Mouse (Mus musculus) MEL (cell line): ENCODE results near the gene Gm10491.

ENCODE experiments used
- CTCF ChIP-seq, 3 experiments: IDR thresholded peaks in 2 of 3; conservative IDR thresholded peaks in 1 of 3; 2 replicates each; pipeline ENCODE4 v1.5.1; 2011 to 2012; ENCODE audit warnings: low read length in 3 of 3, low read depth in 2 of 3, mild to moderate bottlenecking in 2 of 3, improper control_type of control experiment in 1 of 3, inconsistent platforms in 1 of 3, mixed read lengths in 1 of 3, moderate library complexity in 1 of 3; ENCODE audit not compliant: control insufficient read depth in 1 of 3, insufficient read depth in 1 of 3, poor library complexity in 1 of 3, severe bottlenecking in 1 of 3
- EP300 ChIP-seq, 2 experiments: IDR thresholded peaks; 2 replicates each; pipeline ENCODE4 v1.6.1; 2011; ENCODE audit warnings: improper control_type of control experiment in 2 of 2, low read length in 2 of 2, low read depth in 1 of 2, mild to moderate bottlenecking in 1 of 2
- GABPA ChIP-seq: IDR thresholded peaks from 2 replicates; pipeline ENCODE4 v1.6.1; 2012; ENCODE audit warnings: low read depth, mild to moderate bottlenecking, inconsistent platforms, low read length, improper control_type of control experiment, moderate library complexity
- GATA1 ChIP-seq: IDR thresholded peaks from 2 replicates; pipeline ENCODE4 v1.6.1; 2011; ENCODE audit warnings: low read depth, low read length, improper control_type of control experiment
- HCFC1 ChIP-seq: IDR thresholded peaks from 2 replicates; pipeline ENCODE4 v1.6.1; 2012; ENCODE audit warnings: low read depth, mild to moderate bottlenecking, inconsistent platforms, low read length, improper control_type of control experiment, moderate library complexity
- MAX ChIP-seq: IDR thresholded peaks from 2 replicates; pipeline ENCODE4 v1.6.1; 2011; ENCODE audit warnings: low read length, improper control_type of control experiment
- POLR2A ChIP-seq, 2 experiments: IDR thresholded peaks; 2 replicates each; pipeline ENCODE4 v1.6.1; 2011 to 2012; ENCODE audit warnings: low read length in 2 of 2, mild to moderate bottlenecking in 2 of 2, control low read depth in 1 of 2, improper control_type of control experiment in 1 of 2, low read depth in 1 of 2, moderate library complexity in 1 of 2; ENCODE audit not compliant: control insufficient read depth in 1 of 2, insufficient read depth in 1 of 2, poor library complexity in 1 of 2
- RAD21 ChIP-seq: IDR thresholded peaks from 2 replicates; pipeline ENCODE4 v1.6.1; 2011; ENCODE audit warnings: mild to moderate bottlenecking, low read depth, low read length, improper control_type of control experiment
- TAL1 ChIP-seq: IDR thresholded peaks from 2 replicates; pipeline ENCODE4 v1.6.1; 2012; ENCODE audit warnings: mild to moderate bottlenecking, inconsistent platforms, low read length, moderate library complexity, mixed read lengths
- USF1 ChIP-seq: IDR thresholded peaks from 2 replicates; pipeline ENCODE4 v1.6.1; 2014; ENCODE audit warnings: low read depth, mild to moderate bottlenecking, inconsistent platforms, low read length, improper control_type of control experiment, moderate library complexity

DNA sequence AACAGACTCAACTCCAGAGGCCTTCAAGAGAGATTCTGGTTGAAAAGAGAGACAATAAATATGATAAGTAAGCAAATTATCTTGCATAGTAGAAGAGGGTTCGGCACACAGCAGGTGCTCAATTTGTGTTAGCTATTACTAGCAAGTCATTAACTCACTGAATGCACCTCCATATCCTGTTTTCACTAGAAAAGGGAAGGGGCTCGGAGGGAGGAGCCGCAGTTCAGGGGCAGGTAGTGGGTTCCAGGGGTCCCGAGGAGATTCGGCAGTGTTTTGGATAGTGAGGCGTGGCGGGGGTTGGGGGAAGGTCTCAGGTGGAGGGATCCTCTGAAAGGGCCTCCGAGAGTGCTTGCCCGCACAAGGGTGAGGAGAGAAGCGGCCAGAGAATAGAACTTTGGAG lies 19.5 kb upstream of the Gm10491 start:
- TF ChIP-seq MAX: no peak
- TF ChIP-seq RAD21: no peak
- TF ChIP-seq HCFC1: no peak
- no peak for TF ChIP-seq POLR2A (IDR thresholded peaks at IDR 0.05; ENCODE audit: control insufficient read depth in 1 of 2, insufficient read depth in 1 of 2, low read depth in 1 of 2, low read length in 2 of 2, poor library complexity in 1 of 2)
- TF ChIP-seq CTCF (IDR thresholded peaks at IDR 0.05 in 2 of 3, conservative IDR thresholded peaks at IDR 0.05 in 1 of 3; ENCODE audit: control insufficient read depth in 1 of 3, insufficient read depth in 1 of 3, low read depth in 2 of 3, low read length in 3 of 3, poor library complexity in 1 of 3, severe bottlenecking in 1 of 3): no peak
- no peak for TF ChIP-seq GABPA
- no peak for TF ChIP-seq GATA1
- no peak for TF ChIP-seq EP300 (IDR thresholded peaks at IDR 0.05; ENCODE audit: low read depth in 1 of 2, low read length in 2 of 2)
- no peak for TF ChIP-seq USF1
- no peak for TF ChIP-seq TAL1
